Mouse (Mus musculus) myocyte (in vitro differentiated cells): ENCODE measurements around the gene Lemd1.

ENCODE experiments used
- CEBPB ChIP-seq: IDR thresholded peaks from 2 replicates; pipeline ENCODE4 v1.6.1; 2011; ENCODE audit warnings: mild to moderate bottlenecking, moderate library complexity; ENCODE audit not compliant: poor library complexity, insufficient read depth, severe bottlenecking
- MAX ChIP-seq: IDR thresholded peaks from one replicate; pipeline ENCODE4 v1.6.1; 2011; ENCODE audit warnings: low read depth, mild to moderate bottlenecking, control low read depth
- MYOD1 ChIP-seq, 3 experiments: IDR thresholded peaks; one replicate each; pipeline ENCODE4 v1.6.1; 2011; ENCODE audit warnings: control low read depth in 2 of 3, low read depth in 2 of 3, mild to moderate bottlenecking in 2 of 3, moderate library complexity in 1 of 3; ENCODE audit not compliant: insufficient read length in 2 of 3, control insufficient read depth in 1 of 3
- MYOG ChIP-seq, 3 experiments: IDR thresholded peaks; one replicate each; pipeline ENCODE4 v1.6.1; 2011; ENCODE audit warnings: control low read depth in 2 of 3, low read depth in 2 of 3, mild to moderate bottlenecking in 2 of 3; ENCODE audit not compliant: insufficient read length in 2 of 3, control insufficient read depth in 1 of 3, insufficient read depth in 1 of 3
- POLR2A ChIP-seq: IDR thresholded peaks from one replicate; pipeline ENCODE4 v1.6.1; 2011; ENCODE audit warnings: low read depth, mild to moderate bottlenecking, control low read depth, moderate library complexity; ENCODE audit not compliant: insufficient read length
- POLR2AphosphoS2 ChIP-seq: IDR thresholded peaks from one replicate; pipeline ENCODE4 v1.6.1; 2011; ENCODE audit warnings: low read depth, control low read depth; ENCODE audit not compliant: insufficient read length
- SRF ChIP-seq: IDR thresholded peaks from one replicate; pipeline ENCODE4 v1.6.1; 2011; ENCODE audit warnings: low read depth; ENCODE audit not compliant: control insufficient read depth, insufficient read length
- TCF12 ChIP-seq: IDR thresholded peaks from one replicate; pipeline ENCODE4 v1.6.1; 2011; ENCODE audit warnings: mild to moderate bottlenecking, control low read depth; ENCODE audit not compliant: poor library complexity, insufficient read depth, severe bottlenecking
- TCF3 ChIP-seq: IDR thresholded peaks from one replicate; pipeline ENCODE4 v1.6.1; 2011; ENCODE audit warnings: low read depth, control low read depth; ENCODE audit not compliant: insufficient read length
- USF1 ChIP-seq: IDR thresholded peaks from one replicate; pipeline ENCODE4 v1.6.1; 2011; ENCODE audit warnings: low read depth, mild to moderate bottlenecking, control low read depth, moderate library complexity

DNA sequence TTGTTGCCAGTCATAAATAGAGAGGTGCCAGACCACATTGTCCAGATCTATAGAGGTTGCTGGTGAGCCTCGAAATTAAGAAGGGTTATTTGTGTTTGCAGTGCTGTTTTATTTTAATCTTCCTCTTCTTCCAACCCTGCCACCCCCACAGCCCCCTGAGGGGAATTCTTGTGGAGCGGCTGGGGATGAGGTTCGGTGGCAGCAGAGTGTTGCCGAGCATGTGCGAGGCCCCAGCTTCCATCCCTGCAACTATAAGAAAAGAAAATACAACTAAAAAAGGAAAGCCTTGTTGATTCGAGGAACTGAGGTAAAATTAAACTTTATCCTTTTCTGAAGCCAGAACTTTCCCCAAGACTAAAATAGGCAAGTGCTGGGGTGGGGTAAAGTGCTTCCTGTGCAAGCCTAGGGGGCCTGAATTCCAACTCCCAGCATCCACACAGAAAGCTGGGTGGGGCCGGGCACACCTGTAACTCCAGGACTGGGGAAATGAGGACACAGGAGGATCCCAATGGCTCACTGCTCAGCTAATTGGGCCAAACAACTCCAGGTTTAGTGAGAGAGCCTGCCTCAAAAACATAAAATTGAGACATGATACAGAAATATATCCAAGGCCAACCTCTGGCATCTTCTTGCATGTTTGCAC is 77.3 kb downstream of the Lemd1 start:
- TF ChIP-seq POLR2A (no peak), MAX (no peak), TCF3 (no peak), MYOD1 (IDR thresholded peaks at IDR 0.05; ENCODE audit: control insufficient read depth in 1 of 3, insufficient read length in 2 of 3, low read depth in 2 of 3) (no peak), SRF (no peak), TCF12 (no peak), USF1 (no peak), MYOG (IDR thresholded peaks at IDR 0.05; ENCODE audit: control insufficient read depth in 1 of 3, insufficient read depth in 1 of 3, insufficient read length in 2 of 3, low read depth in 2 of 3) (no peak), POLR2AphosphoS2 (no peak), CEBPB (no peak)
